Mouse (Mus musculus) embryonic facial prominence, embryonic 10.5 days (tissue): ENCODE results near the gene Dennd4b. TPM values are rescaled to one million over a fixed set of nuclear protein-coding genes. Genes with fewer than 3 reads are reported as not detected.

Experiments
- microRNA-seq: library from miRNA; unstranded; fragments of <30 nt; microRNA quantifications from one replicate; pipeline ENCODE4, GENCODE M21; 2017
- polyA plus RNA-seq: library from polyadenylated mRNA; unstranded; fragments of >200 nt; fragmentation: Nextera tagmentation; extraction: Ambion mirVana; gene quantifications from 2 replicates; pipeline ENCODE4 v1.2.1, GENCODE M21; 2016

Gene Dennd4b
- polyA plus RNA-seq, 1 experiment from 2014 or later, result 4.3 TPM

Small RNAs within 50 kb of the gene (microRNA-seq; reads per million reads assigned to microRNA genes)
- gene Mir7012, result not detected

Other genes starting within 250 kb of the Dennd4b start
- gene 4933434E20Rik, start 213.5 kb upstream of the Dennd4b start, polyA plus RNA-seq, result 181 and 195 TPM in 2 replicates
- gene Ubap2l, start 212.6 kb upstream of the Dennd4b start, polyA plus RNA-seq, result 240 and 243 TPM in 2 replicates
- 597 and 601 TPM in 2 replicates for gene Tpm3, start 192.5 kb upstream of the Dennd4b start, polyA plus RNA-seq
- gene Nup210l, start 161.1 kb upstream of the Dennd4b start, polyA plus RNA-seq, result 0.55 and 0.59 TPM in 2 replicates
- 1,048 and 1,124 TPM in 2 replicates for gene Rps27, start 51.5 kb upstream of the Dennd4b start, polyA plus RNA-seq
- 25.4 and 25.5 TPM in 2 replicates for gene Rab13, start 51.5 kb upstream of the Dennd4b start, polyA plus RNA-seq
- gene Jtb, start 33.6 kb upstream of the Dennd4b start, polyA plus RNA-seq, result 79.3 and 81.4 TPM in 2 replicates
- gene Creb3l4, start 21.7 kb upstream of the Dennd4b start, polyA plus RNA-seq, result 4.2 and 6.1 TPM in 2 replicates
- 60.9 and 64.2 TPM in 2 replicates for gene Slc39a1, start 17.0 kb upstream of the Dennd4b start, polyA plus RNA-seq
- 26.1 and 26.8 TPM in 2 replicates for gene Crtc2, start 11.0 kb upstream of the Dennd4b start, polyA plus RNA-seq
- gene Gatad2b, start 28.0 kb downstream of the Dennd4b start, polyA plus RNA-seq, result 13.6 and 15.7 TPM in 2 replicates
- 29.4 and 33.9 TPM in 2 replicates for gene Slc27a3, start 124.8 kb downstream of the Dennd4b start, polyA plus RNA-seq
- 42.8 and 46.3 TPM in 2 replicates for gene Ints3, start 168.4 kb downstream of the Dennd4b start, polyA plus RNA-seq
- gene Npr1, start 200.7 kb downstream of the Dennd4b start, polyA plus RNA-seq, result 2.0 and 3.3 TPM in 2 replicates
- gene Ilf2, start 210.9 kb downstream of the Dennd4b start, polyA plus RNA-seq, result 356 and 367 TPM in 2 replicates
- gene Snapin, start 225.8 kb downstream of the Dennd4b start, polyA plus RNA-seq, result 55.5 and 57.2 TPM in 2 replicates
- 181 and 188 TPM in 2 replicates for gene Chtop, start 244.3 kb downstream of the Dennd4b start, polyA plus RNA-seq
- gene S100a1, start 249.2 kb downstream of the Dennd4b start, polyA plus RNA-seq, result 5.7 and 6.4 TPM in 2 replicates
- 8.3 and 8.5 TPM in 2 replicates for gene S100a13, start 249.2 kb downstream of the Dennd4b start, polyA plus RNA-seq